Mouse (Mus musculus) embryonic facial prominence, embryonic 11.5 days (tissue): Measurements from ENCODE around the gene Lrch2. TPM values are rescaled to one million over a fixed set of nuclear protein-coding genes. Genes with fewer than 3 reads are reported as not detected.
"Not testable (repeated sequence)": the region's sequence is repeated elsewhere in the genome, so short reads cannot be mapped to it uniquely, and the experiment has no call there.

ENCODE experiments used
- ATAC-seq: fragments of 200-750 bp; cut with Nextera tagmentation; replicated peaks from 2 replicates; pipeline ENCODE4 v1.8.0; 2017; ENCODE audit warnings: low read depth; ENCODE audit not compliant: insufficient number of reproducible peaks, low FRiP score, low TSS enrichment
- DNase-seq: peaks from one replicate; pipeline ENCODE4 v3.0.0-alpha.2; 2015; ENCODE audit warnings: low spot score
- H3K27ac ChIP-seq: fragments of 300-500 bp; sonication (generic); replicated peaks from 2 replicates; pipeline ENCODE4 v1.5.1; 2014; ENCODE audit warnings: mild to moderate bottlenecking, low read depth, low read length, control low read depth
- H3K27me3 ChIP-seq: fragments of 300-500 bp; sonication (generic); 2 replicates; pipeline ENCODE4 v1.6.1; 2014; ENCODE audit warnings: mild to moderate bottlenecking, low read length, moderate library complexity, mixed read lengths; ENCODE audit not compliant: control insufficient read depth, insufficient read depth
- H3K36me3 ChIP-seq: fragments of 300-500 bp; sonication (generic); replicated peaks from 2 replicates; pipeline ENCODE4 v1.6.1; 2014; ENCODE audit warnings: low read depth, mild to moderate bottlenecking, low read length, moderate library complexity, mixed read lengths; ENCODE audit not compliant: control insufficient read depth, insufficient read depth
- H3K4me1 ChIP-seq: fragments of 300-500 bp; sonication (generic); 2 replicates; pipeline ENCODE4 v1.6.1; 2014; ENCODE audit warnings: low read length, mixed read lengths; ENCODE audit not compliant: control insufficient read depth, insufficient read depth
- H3K4me2 ChIP-seq: fragments of 300-500 bp; sonication (generic); 2 replicates; pipeline ENCODE4 v1.6.1; 2014; ENCODE audit warnings: low read depth, mild to moderate bottlenecking, control low read depth, low read length, moderate library complexity
- H3K4me3 ChIP-seq: fragments of 300-500 bp; sonication (generic); 2 replicates; pipeline ENCODE4 v1.5.1; 2014; ENCODE audit warnings: low read depth, low read length, control low read depth
- H3K9ac ChIP-seq: fragments of 300-500 bp; sonication (generic); replicated peaks from 2 replicates; pipeline ENCODE4 v1.6.1; 2014; ENCODE audit warnings: mild to moderate bottlenecking, control low read depth, low read length
- H3K9me3 ChIP-seq: fragments of 300-500 bp; sonication (generic); replicated peaks from 2 replicates; pipeline ENCODE4 v1.6.1; 2016; ENCODE audit warnings: mild to moderate bottlenecking, low read length, inconsistent platforms, mixed read lengths; ENCODE audit not compliant: control insufficient read depth
- WGBS: fragments of 180-500 bp; shearing (Covaris S2); extraction: QIAGEN DNeasy Blood & Tissue Kit; methylation state at CpG from one replicate; pipeline ENCODE4 v1.1.7; 2014; 5-methylcytosine and 5-hydroxymethylcytosine counted together
- polyA plus RNA-seq: library from polyadenylated mRNA; unstranded; fragments of >200 nt; fragmentation: Nextera tagmentation; extraction: Ambion mirVana; gene quantifications from 2 replicates; pipeline ENCODE4 v1.2.1, GENCODE M21; 2014

Gene Lrch2
- polyA plus RNA-seq, 1 experiment from 2014 or later, result 10.9 TPM

GRCm38 (mm10) chrX:147489551-147489950, 64.3 kb downstream of the Lrch2 start:
- DNase-seq, result no peak

DNA sequence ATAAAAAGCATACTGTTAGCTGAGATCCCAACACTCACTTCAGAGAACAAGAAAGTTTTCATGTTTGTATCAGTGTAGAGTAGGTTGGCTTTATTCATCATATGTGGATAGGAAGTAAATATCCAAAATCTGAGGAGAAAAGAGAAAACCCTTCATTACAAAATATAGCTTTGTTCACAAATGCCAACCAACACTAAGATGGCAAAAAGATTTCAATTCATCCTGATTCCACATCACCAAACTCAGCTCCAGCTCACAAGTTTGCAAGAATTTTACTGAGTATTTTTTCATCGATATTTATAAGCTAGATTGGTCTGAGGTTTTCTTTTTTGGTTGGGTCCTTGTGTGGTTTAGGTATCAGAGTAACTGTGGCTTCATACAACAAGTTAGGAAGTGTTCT, 100.3 kb downstream of the Lrch2 start, which contains the start of gene Vmn1r239-ps:
TSS of gene Vmn1r239-ps (minus strand) at position 101 of the 400 bp plus-strand sequence.
- not testable (repeated sequence) for H3K4me2 ChIP-seq, H3K9me3 ChIP-seq, H3K27me3 ChIP-seq, DNase-seq, H3K4me3 ChIP-seq, ATAC-seq, H3K4me1 ChIP-seq, H3K36me3 ChIP-seq, H3K27ac ChIP-seq, H3K9ac ChIP-seq
- 83% methylated on average over 1 of the region's 1 CpGs for WGBS

More at GRCm38 (mm10) chrX:147489551-147489950, 64.3 kb downstream of the Lrch2 start:
- no peaks in the 10 kb centered on the region for H3K27me3 ChIP-seq
- H3K27ac ChIP-seq, result no peak overlapping the region
- H3K4me2 ChIP-seq, result no peak overlapping the region
- no peak overlapping the region for H3K9ac ChIP-seq
- no peaks in the 10 kb centered on the region for H3K4me1 ChIP-seq
- no peaks in the 10 kb centered on the region for H3K36me3 ChIP-seq
- H3K4me3 ChIP-seq, result no peak overlapping the region
- ATAC-seq, result no peak
- 80% methylated on average over 2 of the region's 2 CpGs for WGBS
- no peaks in the 10 kb centered on the region for H3K9me3 ChIP-seq

DNA sequence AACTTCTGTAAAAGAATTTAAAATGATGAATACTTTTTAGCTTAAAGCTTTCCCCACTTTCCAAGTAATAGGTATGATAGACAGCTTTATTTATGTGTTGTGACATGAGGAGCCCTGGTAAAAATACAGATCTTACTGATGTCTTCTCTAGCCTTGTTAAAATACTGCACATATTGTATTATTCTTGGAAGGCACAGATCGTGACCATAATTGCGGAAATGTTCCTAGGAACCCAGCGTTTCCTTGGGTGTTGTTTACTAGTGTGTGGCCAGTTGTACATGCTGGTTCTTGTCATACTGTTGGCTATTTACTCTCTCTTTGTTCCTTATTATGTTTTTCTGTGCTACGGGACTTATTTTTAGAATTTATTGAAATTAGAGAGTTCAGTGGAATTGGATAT, 110.5 kb downstream of the Lrch2 start:
- H3K9ac ChIP-seq, result no peak overlapping the region
- H3K4me1 ChIP-seq, result no peaks in the 10 kb centered on the region
- H3K4me3 ChIP-seq, result no peak overlapping the region
- ATAC-seq (no peak), DNase-seq (no peak)
- no peaks in the 10 kb centered on the region for H3K27me3 ChIP-seq
- no peak overlapping the region for H3K4me2 ChIP-seq
- no peak overlapping the region for H3K27ac ChIP-seq
- no peaks in the 10 kb centered on the region for H3K36me3 ChIP-seq
- no peaks in the 10 kb centered on the region for H3K9me3 ChIP-seq
- 87% methylated on average over 4 of the region's 4 CpGs for WGBS

DNA sequence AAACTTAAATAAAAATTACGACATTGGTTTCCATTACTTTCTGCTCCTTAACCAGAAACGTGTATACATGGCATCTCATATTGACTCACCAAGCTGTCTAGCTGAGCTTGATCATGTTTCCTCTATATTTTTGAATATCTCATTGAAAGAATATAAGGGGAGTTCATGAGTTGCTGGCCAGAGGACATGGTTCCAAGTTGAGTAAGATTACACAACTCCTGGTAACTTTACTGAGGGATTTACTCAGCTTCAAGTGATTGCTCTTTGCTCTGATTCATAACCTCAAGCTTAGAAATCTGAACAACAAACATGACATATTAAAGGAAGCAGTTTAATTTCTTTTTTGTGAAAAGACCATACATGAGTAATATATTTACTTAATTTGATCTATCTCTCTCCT, 118.5 kb downstream of the Lrch2 start:
- H3K27me3 ChIP-seq, result no peaks in the 10 kb centered on the region
- no peaks in the 10 kb centered on the region for H3K36me3 ChIP-seq
- DNase-seq, result no peak
- no peaks in the 10 kb centered on the region for H3K9me3 ChIP-seq
- H3K4me3 ChIP-seq, result no peak overlapping the region
- no peak overlapping the region for H3K4me2 ChIP-seq
- no peak for ATAC-seq
- H3K9ac ChIP-seq, result no peak overlapping the region
- 78% methylated on average over 2 of the region's 2 CpGs for WGBS
- H3K4me1 ChIP-seq, result no peaks in the 10 kb centered on the region
- H3K27ac ChIP-seq, result no peak overlapping the region

DNA sequence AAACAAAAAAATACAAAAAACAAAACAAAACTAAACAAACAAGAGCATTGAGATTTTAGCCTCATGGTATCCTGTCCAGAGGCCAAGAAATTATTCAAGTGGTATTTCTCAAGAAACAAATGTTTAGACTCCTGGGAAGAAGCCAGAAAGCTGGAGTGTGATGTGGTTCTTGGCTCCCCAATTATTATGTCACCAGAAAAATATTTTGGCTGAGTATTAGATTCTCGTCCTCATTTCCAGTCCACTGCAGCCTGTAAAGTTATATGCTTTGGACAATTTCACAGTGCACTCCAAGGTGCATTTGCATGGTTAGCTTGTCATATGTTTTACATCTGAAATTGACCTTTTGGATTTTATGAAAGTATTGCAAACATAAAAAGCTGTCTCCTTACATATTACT, 124.1 kb downstream of the Lrch2 start:
- ATAC-seq (no peak), DNase-seq (no peak)
- WGBS, result 52% methylated on average over 1 of the region's 1 CpGs
- Histone ChIP-seq H3K4me3 (no peak overlapping the region), H3K27me3 (no peaks in the 10 kb centered on the region), H3K4me2 (no peak overlapping the region), H3K36me3 (no peaks in the 10 kb centered on the region), H3K27ac (no peak overlapping the region), H3K9me3 (no peaks in the 10 kb centered on the region), H3K4me1 (no peaks in the 10 kb centered on the region), H3K9ac (no peak overlapping the region)

DNA sequence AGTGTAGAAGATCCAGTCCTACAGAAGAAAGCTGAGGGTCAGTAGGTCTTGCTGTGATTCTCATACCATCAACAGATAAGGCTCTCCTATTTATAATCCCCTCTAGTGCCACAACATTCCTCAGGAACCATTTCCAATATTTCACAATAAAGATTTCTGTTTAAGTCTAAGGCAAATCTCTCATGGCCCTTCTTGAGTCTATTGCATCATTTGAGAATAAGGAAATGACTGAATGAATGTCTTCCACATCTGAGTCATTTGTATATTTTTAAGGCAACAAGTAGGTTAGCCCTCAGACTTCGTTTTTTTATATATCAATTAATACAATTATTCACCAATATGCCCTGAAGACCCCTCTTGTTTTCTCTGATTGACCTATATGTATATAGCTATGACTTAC, 124.8 kb downstream of the Lrch2 start, which contains the start of gene Il13ra2:
TSS of gene Il13ra2 (minus strand) at position 64 of the 400 bp plus-strand sequence.
- no peak within 1 kb of the TSS for H3K4me3 ChIP-seq
- no peaks in the 10 kb centered on the region for H3K4me1 ChIP-seq
- H3K36me3 ChIP-seq, result no peaks in the 10 kb centered on the region
- WGBS, result 70% methylated on average over 1 of the region's 1 CpGs
- no peaks in the 10 kb centered on the region for H3K9me3 ChIP-seq
- no peaks in the 10 kb centered on the region for H3K27me3 ChIP-seq
- no peak for ATAC-seq
- no peak within 1 kb of the TSS for H3K4me2 ChIP-seq
- H3K27ac ChIP-seq, result no peak within 1 kb of the TSS
- DNase-seq, result no peak
- no peak within 1 kb of the TSS for H3K9ac ChIP-seq

Other genes with a start within 250 kb of the Lrch2 start
- not detected in 2 replicates for gene Il13ra2, start 124.9 kb downstream of the Lrch2 start, polyA plus RNA-seq
- gene Vmn1r239-ps, start 100.4 kb downstream of the Lrch2 start, polyA plus RNA-seq, result not detected in 2 replicates
- gene Gm15128, start 211.9 kb upstream of the Lrch2 start, polyA plus RNA-seq, result not detected in 2 replicates